Mouse (Mus musculus): ENCODE data around the gene Thsd7a. TPM values are rescaled to one million over a fixed set of nuclear protein-coding genes. Genes with fewer than 3 reads are reported as not detected.

Gene Thsd7a
- total RNA-seq, 1 experiment from 2014 or later = not detected

DNA sequence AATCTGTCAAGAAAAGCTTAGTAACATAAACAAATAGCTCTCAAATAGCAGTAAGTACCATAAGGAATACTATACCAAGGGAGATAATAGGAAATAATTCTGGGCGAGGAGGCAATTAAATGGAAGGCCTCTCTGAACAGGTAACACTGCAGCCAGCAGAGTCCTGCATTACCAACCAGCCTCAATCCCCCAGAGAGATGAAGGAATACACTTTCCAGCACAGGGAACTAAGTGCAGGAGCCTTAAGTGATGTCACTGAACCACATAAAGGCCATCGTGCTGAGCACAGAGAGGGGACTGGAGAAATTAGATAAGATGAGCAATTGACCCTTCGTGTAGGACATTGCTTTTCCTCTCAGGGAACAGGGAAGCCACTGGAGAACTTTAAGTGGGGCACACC lies 36.6 kb downstream of the Thsd7a start:
- ATAC-seq (replicated peaks in 1 of 2; ENCODE audit: insufficient read depth in 1 of 2, low FRiP score in 2 of 2, low TSS enrichment in 1 of 2, low read depth in 1 of 2, poor library complexity in 2 of 2, severe bottlenecking in 2 of 2) = no peak

DNA sequence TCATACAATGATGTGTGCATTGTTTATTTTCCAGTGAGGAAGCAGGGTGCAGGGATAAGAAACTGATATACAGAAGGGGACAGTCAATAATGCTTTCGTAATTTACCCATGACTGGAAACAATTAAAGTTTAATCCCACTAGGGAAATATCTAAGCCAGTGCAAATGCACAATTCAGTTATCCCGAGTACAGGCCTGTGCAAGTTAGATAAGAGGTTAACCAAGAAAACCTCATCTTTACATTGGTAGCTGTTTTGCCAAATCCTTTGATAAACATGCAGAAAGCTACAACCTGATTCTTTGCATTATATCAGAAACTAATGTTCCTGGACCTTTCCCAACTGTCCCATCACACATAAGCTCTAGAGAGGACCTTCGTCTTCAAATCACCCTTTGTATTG lies 46.3 kb downstream of the Thsd7a start:
- ATAC-seq (replicated peaks in 1 of 2; ENCODE audit: insufficient read depth in 1 of 2, low FRiP score in 2 of 2, low TSS enrichment in 1 of 2, low read depth in 1 of 2, poor library complexity in 2 of 2, severe bottlenecking in 2 of 2) = no peak

DNA sequence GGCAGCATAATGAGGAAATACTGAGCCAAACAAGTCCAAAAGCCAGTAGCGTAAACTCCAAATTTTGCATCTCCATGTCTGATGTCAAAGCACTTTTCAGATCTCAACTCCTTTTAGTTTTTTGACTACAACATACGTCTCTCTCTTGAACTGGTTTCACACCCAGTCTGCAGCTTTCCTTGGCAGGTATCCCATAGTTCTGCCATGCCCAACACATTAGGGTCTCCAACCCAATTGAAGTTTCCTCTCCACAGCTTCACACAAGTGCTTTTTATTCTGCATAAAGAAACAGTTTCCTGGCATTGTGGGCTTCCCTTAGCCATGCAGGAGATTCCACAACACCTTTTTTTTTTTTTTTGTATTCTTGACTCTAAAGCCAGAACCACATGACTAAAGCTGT lies 50.1 kb downstream of the Thsd7a start:
- no peak for ATAC-seq (replicated peaks in 1 of 2; ENCODE audit: insufficient read depth in 1 of 2, low FRiP score in 2 of 2, low TSS enrichment in 1 of 2, low read depth in 1 of 2, poor library complexity in 2 of 2, severe bottlenecking in 2 of 2)

DNA sequence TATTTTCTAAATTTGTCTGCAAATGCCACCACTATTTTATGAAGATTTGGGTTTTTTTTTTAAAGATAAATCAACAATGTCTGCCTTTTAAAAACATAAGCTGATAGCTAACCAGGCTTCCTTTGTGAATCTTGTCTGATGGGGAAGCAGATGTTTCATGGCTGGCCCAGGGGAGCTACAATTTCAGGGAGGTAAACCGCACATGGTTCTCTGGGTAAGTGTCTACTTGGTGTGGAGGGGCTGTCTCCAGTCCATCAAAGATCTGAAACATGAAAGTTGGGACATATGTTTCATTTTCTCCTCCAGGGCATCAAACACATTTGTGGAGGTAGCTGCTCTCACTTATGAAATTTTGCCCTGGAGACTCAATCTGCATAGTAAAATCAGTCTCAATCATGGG lies 55.5 kb downstream of the Thsd7a start:
- ATAC-seq (replicated peaks in 1 of 2; ENCODE audit: insufficient read depth in 1 of 2, low FRiP score in 2 of 2, low TSS enrichment in 1 of 2, low read depth in 1 of 2, poor library complexity in 2 of 2, severe bottlenecking in 2 of 2) = no peak

DNA sequence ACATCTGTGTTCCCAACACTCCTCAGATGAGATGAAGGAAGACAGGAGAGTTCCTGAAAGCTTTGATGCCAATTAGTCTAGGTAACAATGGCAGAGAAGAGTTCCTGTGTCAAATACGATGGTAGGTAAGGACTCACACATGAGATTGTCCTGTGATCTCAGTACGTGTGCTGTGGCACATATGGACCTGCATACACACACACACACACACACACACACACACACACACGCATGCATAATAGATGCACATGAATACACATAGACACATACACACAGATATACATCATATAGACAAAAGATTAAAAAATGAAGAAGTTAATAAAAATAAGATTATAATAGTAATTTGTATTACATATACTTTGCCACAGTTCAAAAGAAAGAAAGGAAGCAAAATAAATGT lies 56.0 kb downstream of the Thsd7a start:
- no peak for ATAC-seq (replicated peaks in 1 of 2; ENCODE audit: insufficient read depth in 1 of 2, low FRiP score in 2 of 2, low TSS enrichment in 1 of 2, low read depth in 1 of 2, poor library complexity in 2 of 2, severe bottlenecking in 2 of 2)

DNA sequence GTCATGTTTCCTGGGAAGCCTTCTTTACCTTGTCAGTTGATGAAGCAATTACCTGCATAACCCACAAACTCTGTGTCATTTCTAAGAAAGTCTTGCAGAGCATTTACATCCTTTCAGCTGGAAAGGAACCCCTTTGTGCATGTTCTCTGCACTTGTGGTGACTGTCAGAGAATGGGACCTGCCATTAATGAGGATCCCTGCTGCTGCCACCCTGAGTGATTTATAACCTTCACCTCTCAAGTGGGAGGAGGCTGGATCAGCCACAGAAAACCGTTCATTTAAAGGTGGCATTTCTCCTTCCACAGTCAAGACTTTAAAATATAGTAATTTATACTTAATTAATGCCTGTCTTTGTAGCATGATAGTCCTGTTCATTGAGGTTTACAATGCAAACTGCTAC lies 99.6 kb downstream of the Thsd7a start:
- no peak for ATAC-seq (replicated peaks in 1 of 2; ENCODE audit: insufficient read depth in 1 of 2, low FRiP score in 2 of 2, low TSS enrichment in 1 of 2, low read depth in 1 of 2, poor library complexity in 2 of 2, severe bottlenecking in 2 of 2)

DNA sequence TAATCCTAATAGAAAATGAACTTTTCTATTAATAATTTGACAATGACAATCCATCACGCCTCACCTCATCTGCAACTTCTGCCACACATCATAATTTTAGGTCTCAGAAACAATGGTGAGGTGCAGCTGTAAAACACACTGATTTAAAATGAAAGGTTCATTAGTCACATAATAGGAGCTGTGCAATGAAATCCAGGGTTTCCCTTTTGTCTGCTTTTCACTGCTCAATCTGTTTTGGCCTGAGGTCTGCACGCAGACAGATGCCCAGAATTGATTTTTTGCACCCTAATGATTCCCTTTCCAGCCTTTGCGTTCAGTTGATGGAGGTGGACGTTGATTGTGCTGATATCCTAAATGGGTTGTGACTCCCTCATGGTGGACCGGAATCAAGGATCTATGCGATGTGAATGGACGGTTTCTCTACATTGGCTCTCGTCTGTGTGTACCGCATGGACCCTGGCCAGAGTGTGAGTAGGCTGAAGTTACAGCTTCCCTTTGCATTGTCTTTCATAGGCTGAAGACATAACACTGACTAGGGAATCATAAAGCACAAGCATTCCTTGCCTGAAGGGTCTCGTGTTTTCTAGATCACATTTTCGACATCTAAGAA lies 120.5 kb downstream of the Thsd7a start:
- no peak for ATAC-seq (replicated peaks in 1 of 2; ENCODE audit: insufficient read depth in 1 of 2, low FRiP score in 2 of 2, low TSS enrichment in 1 of 2, low read depth in 1 of 2, poor library complexity in 2 of 2, severe bottlenecking in 2 of 2)

DNA sequence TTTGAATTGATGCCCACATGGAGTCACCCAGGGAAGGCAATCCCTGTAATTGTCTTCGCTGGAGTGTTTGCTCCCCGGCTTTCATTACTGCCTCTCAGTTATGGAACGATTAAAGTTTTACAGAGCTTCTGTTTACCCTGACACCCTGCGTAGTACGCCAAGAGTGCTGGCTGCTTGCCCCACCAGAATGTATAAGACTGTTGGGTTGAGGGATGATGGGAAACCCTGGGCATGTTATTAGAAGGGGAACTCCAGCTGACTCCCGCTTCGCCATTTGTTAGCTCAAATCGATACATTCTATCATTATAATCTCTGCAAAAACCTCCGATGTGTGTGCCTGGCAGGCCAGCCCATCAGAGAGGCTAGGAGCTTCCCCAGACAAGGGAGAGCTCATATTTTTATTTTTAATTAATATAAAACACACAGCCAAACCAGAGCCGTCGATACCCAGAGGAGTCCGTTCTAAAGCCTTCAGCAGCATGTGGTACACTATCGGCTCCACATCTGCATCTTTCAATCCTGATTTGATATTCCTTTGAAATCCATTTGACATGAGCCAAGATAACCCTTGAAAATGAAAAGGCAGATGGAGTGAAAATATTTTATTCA lies 142.5 kb downstream of the Thsd7a start:
- no peak for ATAC-seq (replicated peaks in 1 of 2; ENCODE audit: insufficient read depth in 1 of 2, low FRiP score in 2 of 2, low TSS enrichment in 1 of 2, low read depth in 1 of 2, poor library complexity in 2 of 2, severe bottlenecking in 2 of 2)

DNA sequence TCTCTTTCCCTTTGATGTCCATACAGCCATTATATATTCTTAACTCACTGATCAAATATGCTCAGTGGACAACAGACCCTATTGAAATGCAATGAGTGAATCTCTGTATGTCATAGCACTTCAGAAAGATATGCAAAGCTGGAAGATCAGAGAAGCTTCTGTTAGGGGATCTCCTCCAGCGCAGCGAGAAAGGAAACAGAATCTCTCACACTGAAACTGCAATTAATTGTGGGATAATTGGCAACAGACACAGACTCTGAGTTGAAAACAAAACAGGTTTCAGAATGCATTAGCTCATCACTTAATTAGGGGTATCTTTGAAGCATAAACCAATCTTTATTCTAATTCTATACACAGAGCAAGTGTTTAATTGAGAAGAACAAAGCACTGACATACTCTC lies 146.3 kb downstream of the Thsd7a start:
- ATAC-seq (replicated peaks in 1 of 2; ENCODE audit: insufficient read depth in 1 of 2, low FRiP score in 2 of 2, low TSS enrichment in 1 of 2, low read depth in 1 of 2, poor library complexity in 2 of 2, severe bottlenecking in 2 of 2) = no peak

DNA sequence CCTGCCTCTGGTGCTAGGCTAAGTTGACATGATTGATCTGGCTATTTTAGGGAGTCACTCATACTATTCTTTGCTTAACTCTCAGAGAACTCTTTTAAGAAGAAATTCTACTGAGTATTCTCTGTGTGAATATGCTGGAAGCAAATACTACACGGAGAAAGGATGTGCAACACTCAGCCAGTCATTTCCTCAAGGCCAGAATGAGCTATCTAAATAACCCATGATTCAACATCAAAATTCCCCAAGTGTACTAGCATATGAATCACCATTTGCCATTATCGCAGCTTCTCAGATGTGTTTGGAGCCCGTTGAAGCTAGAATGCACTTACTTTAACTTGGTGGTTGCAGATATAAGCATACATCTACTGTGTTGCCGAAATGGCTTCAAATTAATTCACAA lies 147.0 kb downstream of the Thsd7a start:
- ATAC-seq (replicated peaks in 1 of 2; ENCODE audit: insufficient read depth in 1 of 2, low FRiP score in 2 of 2, low TSS enrichment in 1 of 2, low read depth in 1 of 2, poor library complexity in 2 of 2, severe bottlenecking in 2 of 2) = no peak

DNA sequence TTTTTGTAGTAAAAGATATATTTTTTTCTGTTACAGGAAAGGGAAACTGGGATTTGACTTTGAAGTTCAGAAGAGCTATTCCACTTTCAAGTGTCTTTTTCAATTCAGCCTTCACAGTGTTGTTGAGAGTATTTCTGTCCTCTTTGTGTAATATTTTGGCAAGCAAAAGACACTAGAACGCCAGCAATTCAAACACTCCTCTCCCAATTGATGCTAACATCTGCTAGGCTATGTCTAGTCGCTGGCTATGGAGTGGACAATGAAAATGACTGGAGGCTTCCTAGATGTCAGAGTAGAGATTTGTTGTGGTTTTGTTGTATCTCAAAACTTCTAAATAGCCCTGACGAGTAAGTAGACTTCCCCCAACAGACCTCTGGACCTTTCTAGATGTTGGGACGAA lies 164.8 kb downstream of the Thsd7a start:
- ATAC-seq (replicated peaks in 1 of 2; ENCODE audit: insufficient read depth in 1 of 2, low FRiP score in 2 of 2, low TSS enrichment in 1 of 2, low read depth in 1 of 2, poor library complexity in 2 of 2, severe bottlenecking in 2 of 2) = no peak

DNA sequence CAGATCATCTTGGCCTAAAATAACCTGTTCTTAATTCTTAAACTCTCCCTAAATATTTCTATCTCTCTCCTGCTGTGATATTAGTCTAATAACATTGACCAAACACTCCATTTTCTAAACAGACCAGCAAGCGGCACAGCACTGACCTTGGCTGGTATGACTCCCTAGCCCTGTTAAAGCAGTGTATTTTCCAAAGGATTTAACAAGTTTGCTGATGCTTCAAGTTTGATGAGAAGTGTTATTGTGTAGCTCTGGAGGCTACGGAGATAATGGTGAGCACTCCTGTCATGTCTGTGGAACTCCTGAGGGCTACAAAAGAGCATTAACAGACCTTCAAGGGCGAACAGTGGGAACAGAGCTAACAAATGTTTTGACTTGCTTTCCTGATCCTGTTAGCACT lies 168.1 kb downstream of the Thsd7a start:
- ATAC-seq (replicated peaks in 1 of 2; ENCODE audit: insufficient read depth in 1 of 2, low FRiP score in 2 of 2, low TSS enrichment in 1 of 2, low read depth in 1 of 2, poor library complexity in 2 of 2, severe bottlenecking in 2 of 2) = no peak

DNA sequence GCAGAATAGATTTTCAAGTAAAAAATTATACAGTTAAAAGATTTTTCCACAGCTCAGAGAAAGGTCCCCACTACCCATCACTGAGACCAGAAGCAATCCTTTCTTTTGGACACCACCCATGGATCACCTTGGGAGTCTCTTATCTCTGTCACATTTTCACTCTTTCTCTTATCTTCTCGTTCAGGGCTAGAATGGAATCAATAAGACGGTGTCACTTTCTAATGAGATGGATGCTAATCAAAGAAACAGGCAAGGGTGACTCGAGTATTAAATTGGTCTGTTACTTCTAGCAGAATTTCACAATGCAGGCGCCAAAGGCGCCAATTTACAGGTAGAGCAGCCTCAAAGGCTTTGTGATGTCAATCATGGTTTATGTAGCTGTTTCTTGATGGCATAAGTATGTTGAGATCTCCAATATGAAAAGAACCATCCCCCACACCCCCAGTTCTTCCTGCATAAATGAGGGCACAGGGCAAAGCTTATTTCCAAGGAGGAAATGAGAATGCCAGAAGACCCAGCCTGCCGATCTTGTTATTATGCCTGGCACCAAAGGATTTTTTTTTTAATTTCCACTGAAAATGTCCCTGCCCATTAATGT lies 173.5 kb downstream of the Thsd7a start:
- ATAC-seq (replicated peaks in 1 of 2; ENCODE audit: insufficient read depth in 1 of 2, low FRiP score in 2 of 2, low TSS enrichment in 1 of 2, low read depth in 1 of 2, poor library complexity in 2 of 2, severe bottlenecking in 2 of 2) = no peak

DNA sequence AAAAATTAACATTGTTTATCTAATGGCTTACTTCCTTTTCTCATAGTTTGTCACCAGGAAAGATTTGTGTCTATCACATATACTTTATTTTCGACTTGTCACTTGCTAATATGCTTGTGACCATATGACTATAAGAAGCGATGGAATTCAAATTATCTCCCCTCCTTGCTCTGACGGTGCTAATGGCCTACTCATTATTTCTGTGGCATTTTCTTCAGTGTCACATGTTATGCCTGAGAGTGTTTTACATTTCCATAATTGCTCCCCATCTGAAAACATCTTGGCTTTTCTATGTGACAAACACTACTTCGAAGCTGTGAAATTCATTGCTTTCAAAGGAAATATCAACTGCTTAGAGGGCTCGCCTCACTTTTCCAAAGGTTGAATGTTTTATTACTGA lies 177.0 kb downstream of the Thsd7a start:
- no peak for ATAC-seq (replicated peaks in 1 of 2; ENCODE audit: insufficient read depth in 1 of 2, low FRiP score in 2 of 2, low TSS enrichment in 1 of 2, low read depth in 1 of 2, poor library complexity in 2 of 2, severe bottlenecking in 2 of 2)

DNA sequence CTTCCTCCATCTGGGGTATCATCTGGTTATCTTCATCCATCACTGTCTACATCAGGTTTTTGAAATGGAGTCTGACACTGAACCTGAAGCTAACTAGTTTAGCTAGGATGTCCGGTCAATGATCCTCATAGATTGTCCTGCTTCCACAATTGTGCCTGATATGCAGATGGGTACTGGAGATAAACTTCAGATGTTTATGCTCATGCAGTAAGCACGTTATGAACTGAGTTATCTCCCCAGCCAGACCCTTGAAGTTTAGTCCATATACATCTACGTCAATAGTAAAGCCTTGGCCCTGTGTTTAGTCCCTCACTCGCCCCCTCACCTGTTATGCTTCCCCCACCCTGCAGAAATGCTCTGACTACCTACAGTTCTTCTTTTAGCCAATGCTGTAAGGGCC lies 184.1 kb downstream of the Thsd7a start:
- ATAC-seq (replicated peaks in 1 of 2; ENCODE audit: insufficient read depth in 1 of 2, low FRiP score in 2 of 2, low TSS enrichment in 1 of 2, low read depth in 1 of 2, poor library complexity in 2 of 2, severe bottlenecking in 2 of 2) = no peak

DNA sequence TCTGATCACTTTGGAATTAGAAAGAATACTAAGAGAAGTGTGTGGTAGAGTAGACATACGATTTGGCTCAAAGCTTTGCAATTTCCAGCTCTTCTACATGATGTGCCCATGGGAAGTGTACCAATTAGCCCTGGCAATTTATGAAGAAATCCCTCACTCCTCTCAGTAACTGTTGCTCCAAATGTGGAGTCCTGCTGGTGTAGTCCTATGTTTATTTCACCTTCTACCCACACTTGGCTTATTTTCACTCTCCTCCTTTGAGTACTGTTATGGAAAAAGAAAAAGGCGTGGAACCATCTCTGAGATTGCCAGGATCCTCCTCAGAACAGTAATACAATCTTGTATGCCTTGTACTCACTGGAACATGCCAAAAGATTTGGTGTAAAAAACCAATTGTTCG lies 186.9 kb downstream of the Thsd7a start:
- ATAC-seq (replicated peaks in 1 of 2; ENCODE audit: insufficient read depth in 1 of 2, low FRiP score in 2 of 2, low TSS enrichment in 1 of 2, low read depth in 1 of 2, poor library complexity in 2 of 2, severe bottlenecking in 2 of 2) = no peak

DNA sequence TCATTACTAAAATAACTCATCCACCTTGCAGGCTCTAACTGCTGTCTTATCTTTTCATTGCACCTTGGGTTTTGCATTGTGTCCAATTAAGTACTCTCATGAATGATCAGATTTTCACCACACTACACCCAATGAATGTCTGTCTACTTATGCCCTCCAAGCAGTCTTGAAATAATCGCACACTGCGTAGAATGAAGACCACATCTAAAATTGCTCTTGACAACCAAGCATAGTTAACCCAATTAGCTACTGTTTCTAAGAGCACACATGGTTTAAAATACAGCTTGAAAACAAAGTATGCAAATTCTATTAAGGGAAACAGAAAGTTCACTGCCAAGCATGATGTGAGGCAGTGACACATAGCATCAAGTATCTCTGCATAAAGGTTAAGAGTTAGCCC lies 188.7 kb downstream of the Thsd7a start:
- no peak for ATAC-seq (replicated peaks in 1 of 2; ENCODE audit: insufficient read depth in 1 of 2, low FRiP score in 2 of 2, low TSS enrichment in 1 of 2, low read depth in 1 of 2, poor library complexity in 2 of 2, severe bottlenecking in 2 of 2)

DNA sequence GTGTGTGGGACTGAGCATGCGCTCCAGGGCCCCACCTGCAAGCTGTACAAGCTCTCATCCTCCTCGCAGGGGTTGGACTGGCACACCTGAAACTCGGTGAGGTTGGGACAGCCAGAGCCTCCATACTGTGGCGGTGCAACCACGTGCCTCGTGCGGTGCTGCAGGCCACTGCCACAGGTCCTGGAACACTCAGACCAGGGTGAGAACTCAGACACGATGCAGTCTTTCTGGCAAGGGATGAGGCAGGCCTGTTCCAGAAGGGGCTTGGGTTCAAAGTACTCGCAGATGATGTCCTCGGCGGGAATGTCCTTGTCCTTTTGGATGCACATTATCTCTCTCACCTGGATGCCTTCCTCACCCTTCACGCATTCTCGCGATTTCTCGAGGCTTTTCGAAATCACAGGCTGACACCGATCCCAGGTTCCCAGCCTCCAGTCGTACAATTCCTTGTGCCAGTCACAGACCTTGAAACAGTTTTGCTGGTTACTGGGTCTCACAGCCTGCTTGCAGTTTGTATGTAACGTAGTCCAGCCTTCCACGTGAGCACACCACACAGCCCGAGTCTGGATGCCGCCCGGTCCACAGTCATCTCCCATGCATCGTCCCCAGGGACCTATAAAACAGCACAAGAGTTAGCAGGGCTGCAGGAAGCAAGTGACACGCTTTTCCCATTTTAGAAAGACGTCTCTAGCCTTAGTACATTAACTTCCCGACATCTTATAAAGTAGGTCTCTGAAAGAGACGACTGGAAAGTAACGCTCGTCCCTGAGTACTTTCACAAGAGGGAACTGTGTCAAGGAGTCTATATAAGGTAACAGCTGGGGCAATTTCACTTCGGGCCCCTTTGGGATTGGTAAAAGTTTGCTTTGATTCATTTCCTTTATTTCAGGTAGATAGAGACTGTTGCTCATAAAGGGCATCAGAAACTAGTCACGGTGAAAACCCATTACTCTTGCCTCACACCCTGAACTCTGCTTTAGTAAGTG lies 193.8 kb downstream of the Thsd7a start:
- ATAC-seq (replicated peaks in 1 of 2; ENCODE audit: insufficient read depth in 1 of 2, low FRiP score in 2 of 2, low TSS enrichment in 1 of 2, low read depth in 1 of 2, poor library complexity in 2 of 2, severe bottlenecking in 2 of 2) = no peak
